Mouse (Mus musculus): ENCODE data around the gene Itga2. TPM values are rescaled to one million over a fixed set of nuclear protein-coding genes. Genes with fewer than 3 reads are reported as not detected.

Gene Itga2
- total and polyA plus RNA-seq, 3 experiments = under 0.01 TPM; not detected in 2

GRCm38 (mm10) chr13:114887695-114888094, 44.2 kb downstream of the Itga2 start:
- Histone ChIP-seq H3K27ac (ENCODE audit: control insufficient read depth, low read depth, low read length) (no peak overlapping the region), H3K4me1 (ENCODE audit: control insufficient read depth in 1 of 2, insufficient read depth in 2 of 2, low read length in 2 of 2) (no peaks in the 10 kb centered on the region), H3K27me3 (ENCODE audit: control insufficient read depth in 1 of 2, insufficient read depth in 2 of 2, low read length in 2 of 2) (no peaks in the 10 kb centered on the region), H3K4me3 (ENCODE audit: control insufficient read depth in 1 of 2, insufficient read depth in 1 of 2, low read depth in 2 of 2, low read length in 2 of 2) (no peak overlapping the region), H3K36me3 (ENCODE audit: control insufficient read depth in 1 of 2, insufficient read depth in 2 of 2, low read length in 2 of 2) (no peaks in the 10 kb centered on the region), H3K79me2 (ENCODE audit: control insufficient read depth, insufficient read depth, low read length, poor library complexity) (no peaks in the 10 kb centered on the region), H3K9me3 (replicated peaks; ENCODE audit: insufficient read depth, low read length) (no peaks in the 10 kb centered on the region), H3K9ac (ENCODE audit: control insufficient read depth, low read depth, low read length, poor library complexity, severe bottlenecking) (no peak overlapping the region)
- TF ChIP-seq JUND (IDR thresholded peaks at IDR 0.05; ENCODE audit: low read depth, low read length) (no peak), TCF12 (IDR thresholded peaks at IDR 0.05; ENCODE audit: low read depth, low read length) (no peak), RAD21 (IDR thresholded peaks at IDR 0.05; ENCODE audit: low read depth, low read length) (no peak), MXI1 (IDR thresholded peaks at IDR 0.05; ENCODE audit: low read depth, low read length) (no peak), NRF1 (IDR thresholded peaks at IDR 0.05; ENCODE audit: insufficient read depth, low read depth, low read length, poor library complexity, severe bottlenecking) (no peak), USF1 (IDR thresholded peaks at IDR 0.05; ENCODE audit: low read depth, low read length) (no peak), POLR2AphosphoS5 (IDR thresholded peaks at IDR 0.05; ENCODE audit: borderline replicate concordance, low read depth, low read length) (no peak), RCOR1 (IDR thresholded peaks at IDR 0.05; ENCODE audit: low read depth, low read length) (no peak), MAX (IDR thresholded peaks at IDR 0.05; ENCODE audit: low read length) (no peak), MYB (IDR thresholded peaks at IDR 0.05; ENCODE audit: low read depth, low read length) (no peak)
- DNase-seq (ENCODE audit: low read depth, low spot score) = no peak

- Histone ChIP-seq H3K27ac (ENCODE audit: control insufficient read depth, low read depth, low read length) (no peak overlapping the region), H3K79me2 (ENCODE audit: control insufficient read depth, insufficient read depth, low read length, poor library complexity) (no peaks in the 10 kb centered on the region)
- no peak for TF ChIP-seq RCOR1 (IDR thresholded peaks at IDR 0.05; ENCODE audit: low read depth, low read length)
These were observed 44.6 kb downstream of the Itga2 start for GRCm38 (mm10) chr13:114887293-114887692.

GRCm38 (mm10) chr13:114885171-114885570, 46.7 kb downstream of the Itga2 start:
- H3K9ac ChIP-seq (ENCODE audit: control insufficient read depth, low read depth, low read length, poor library complexity, severe bottlenecking) = no peak overlapping the region
- H3K27ac ChIP-seq (ENCODE audit: control insufficient read depth, low read depth, low read length) = no peak overlapping the region
- H3K36me3 ChIP-seq (ENCODE audit: control insufficient read depth in 1 of 2, insufficient read depth in 2 of 2, low read length in 2 of 2) = no peaks in the 10 kb centered on the region
- TF ChIP-seq CHD2 (IDR thresholded peaks at IDR 0.05; ENCODE audit: low read length) (no peak), MYB (IDR thresholded peaks at IDR 0.05; ENCODE audit: low read depth, low read length) (no peak), POLR2A (IDR thresholded peaks at IDR 0.05; ENCODE audit: control insufficient read depth in 1 of 2, insufficient read depth in 1 of 2, low read depth in 1 of 2, low read length in 2 of 2, poor library complexity in 1 of 2) (no peak), NELFE (IDR thresholded peaks at IDR 0.05; ENCODE audit: low read depth, low read length) (no peak), ETS1 (IDR thresholded peaks at IDR 0.05; ENCODE audit: low read depth, low read length) (no peak), KAT2A (conservative IDR thresholded peaks at IDR 0.05; ENCODE audit: low read depth, low read length) (no peak), MAFK (IDR thresholded peaks at IDR 0.05; ENCODE audit: borderline replicate concordance, low read depth, low read length) (no peak), ZNF384 (IDR thresholded peaks at IDR 0.05; ENCODE audit: low read depth, low read length) (no peak), USF2 (IDR thresholded peaks at IDR 0.05; ENCODE audit: borderline replicate concordance in 1 of 2, insufficient read depth in 1 of 2, low read depth in 1 of 2, low read length in 2 of 2) (no peak), NRF1 (IDR thresholded peaks at IDR 0.05; ENCODE audit: insufficient read depth, low read depth, low read length, poor library complexity, severe bottlenecking) (no peak), POLR2AphosphoS5 (IDR thresholded peaks at IDR 0.05; ENCODE audit: borderline replicate concordance, low read depth, low read length) (no peak), E2F4 (IDR thresholded peaks at IDR 0.05; ENCODE audit: borderline replicate concordance, low read depth, low read length) (no peak), GABPA (IDR thresholded peaks at IDR 0.05; ENCODE audit: low read depth, low read length) (no peak), MYC (IDR thresholded peaks at IDR 0.05; ENCODE audit: low read depth, low read length) (no peak), TAL1 (IDR thresholded peaks at IDR 0.05; ENCODE audit: low read length) (no peak), EP300 (IDR thresholded peaks at IDR 0.05; ENCODE audit: low read depth in 1 of 2, low read length in 2 of 2) (no peak)
- no peaks in the 10 kb centered on the region for H3K79me2 ChIP-seq (ENCODE audit: control insufficient read depth, insufficient read depth, low read length, poor library complexity)
- H3K9me3 ChIP-seq (replicated peaks; ENCODE audit: insufficient read depth, low read length) = no peaks in the 10 kb centered on the region
- no peak for DNase-seq (ENCODE audit: low read depth, low spot score)
- no peaks in the 10 kb centered on the region for H3K4me1 ChIP-seq (ENCODE audit: control insufficient read depth in 1 of 2, insufficient read depth in 2 of 2, low read length in 2 of 2)
- no peaks in the 10 kb centered on the region; a peak in 1 of 4 replicates for H3K27me3 ChIP-seq (ENCODE audit: control insufficient read depth in 1 of 2, insufficient read depth in 2 of 2, low read length in 2 of 2)
- no peak overlapping the region for H3K4me3 ChIP-seq (ENCODE audit: control insufficient read depth in 1 of 2, insufficient read depth in 1 of 2, low read depth in 2 of 2, low read length in 2 of 2)

More at GRCm38 (mm10) chr13:114887293-114887692, 44.6 kb downstream of the Itga2 start:
- Histone ChIP-seq H3K9me3 (replicated peaks; ENCODE audit: insufficient read depth, low read length) (no peaks in the 10 kb centered on the region), H3K9ac (ENCODE audit: control insufficient read depth, low read depth, low read length, poor library complexity, severe bottlenecking) (no peak overlapping the region), H3K36me3 (ENCODE audit: control insufficient read depth in 1 of 2, insufficient read depth in 2 of 2, low read length in 2 of 2) (no peaks in the 10 kb centered on the region), H3K27me3 (ENCODE audit: control insufficient read depth in 1 of 2, insufficient read depth in 2 of 2, low read length in 2 of 2) (no peaks in the 10 kb centered on the region), H3K4me3 (ENCODE audit: control insufficient read depth in 1 of 2, insufficient read depth in 1 of 2, low read depth in 2 of 2, low read length in 2 of 2) (no peak overlapping the region), H3K4me1 (ENCODE audit: control insufficient read depth in 1 of 2, insufficient read depth in 2 of 2, low read length in 2 of 2) (no peaks in the 10 kb centered on the region)
- no peak for DNase-seq (ENCODE audit: low read depth, low spot score)

Data from MEL (cell line).